8 mouse cellular contexts compared by ENCODE assay signal in the genomic region with DNA sequence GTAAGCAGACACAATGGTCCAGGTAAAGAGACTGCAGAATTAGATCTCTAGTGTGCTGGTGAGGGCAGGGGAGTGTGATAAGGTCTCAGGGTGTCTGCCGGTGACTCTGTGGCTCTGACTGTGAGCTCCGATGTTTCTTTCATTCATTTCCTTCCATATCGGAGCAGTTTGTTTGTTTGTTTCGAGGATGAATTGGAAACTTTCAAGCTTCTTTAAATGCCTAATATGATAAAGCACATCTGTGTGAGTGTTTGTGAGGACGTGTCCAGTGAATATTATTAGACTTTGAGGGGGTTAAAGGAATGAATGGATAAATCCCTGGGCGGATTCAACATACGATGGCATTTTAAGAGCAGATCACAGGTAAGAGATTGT. TPM values are rescaled to one million over a fixed set of nuclear protein-coding genes. Genes with fewer than 3 reads are reported as not detected.
DNase-seq lines count a peak whose midpoint lies in the region; ATAC-seq and TF ChIP-seq lines count a peak whose summit lies in the region.

No protein-coding gene starts in this region.

- H3K36me3 ChIP-seq in intestine, embryonic 14.5 days (ENCODE audit: control insufficient read depth, insufficient read depth, low read length), result no peaks in the 10 kb centered on the region
- no peaks in the 10 kb centered on the region for H3K36me3 ChIP-seq in neural tube, embryonic 12.5 days

- peak overlapping the region; percentile 47 for H3K4me2 ChIP-seq in intestine, embryonic 14.5 days (ENCODE audit: low read length)
- H3K4me2 ChIP-seq in neural tube, embryonic 12.5 days (replicated peaks), result peak overlapping the region; percentile 58

- H3K9ac ChIP-seq in intestine, embryonic 14.5 days (ENCODE audit: low read length), result no peak overlapping the region; the same call in 1 of the 2 replicates
- peak overlapping the region; percentile 8; the same call in 1 of the 2 replicates for H3K9ac ChIP-seq in neural tube, embryonic 12.5 days

- 23% methylated on average over 7 of the region's 7 CpGs for WGBS in intestine, embryonic 14.5 days
- WGBS in neural tube, embryonic 12.5 days, result 30% methylated on average over 7 of the region's 7 CpGs

- H3K27ac ChIP-seq in left cerebral cortex, adult 2 months, result peak overlapping the region; percentile 44; the same call in 1 of the 2 replicates
- no peak overlapping the region for H3K27ac ChIP-seq in brown adipose tissue, adult 24 weeks (replicated peaks; ENCODE audit: low read depth, low read length)
- no peak overlapping the region for H3K27ac ChIP-seq in intestine, embryonic 14.5 days (ENCODE audit: low read depth)
- H3K27ac ChIP-seq in neural tube, embryonic 12.5 days, result no peak overlapping the region

- no peaks in the 10 kb centered on the region for H3K27me3 ChIP-seq in intestine, embryonic 14.5 days (replicated peaks; ENCODE audit: control insufficient read depth, insufficient read depth, low read length)
- H3K27me3 ChIP-seq in neural tube, embryonic 12.5 days (replicated peaks), result no peaks in the 10 kb centered on the region

- no peak for DNase-seq in left cerebral cortex, adult 2 months (ENCODE audit: extremely low spot score in 1 of 2, low spot score in 2 of 2)
- DNase-seq in left cerebral cortex, postnatal 14 days (ENCODE audit: low spot score in 2 of 2), result no peak
- peak; percentile 63 for DNase-seq in intestine, embryonic 14.5 days (ENCODE audit: low spot score)
- no peak for DNase-seq in left cerebral cortex, postnatal 36 days (ENCODE audit: low spot score in 2 of 2)
- no peak for DNase-seq in cerebellum, postnatal 10 days
- no peak for DNase-seq in thymus, postnatal 4 days

- intact Hi-C loops in left cerebral cortex, adult 2 months (cut with DNase I), result loop anchor here (1.0 to 5.0 kb wide), 2 partner anchors 40 to 198 kb away; no protein-coding TSS in a partner anchor
- intact Hi-C loops in left cerebral cortex, postnatal 14 days (cut with DNase I), result no loop called here
- intact Hi-C loops in left cerebral cortex, postnatal 36 days (cut with DNase I), result no loop called here

- ATAC-seq in intestine, embryonic 14.5 days (replicated peaks; ENCODE audit: low FRiP score, low TSS enrichment, low read depth), result no peak
- ATAC-seq in neural tube, embryonic 12.5 days (ENCODE audit: low FRiP score, low read depth), result no peak

- H3K4me1 ChIP-seq in brown adipose tissue, adult 24 weeks (ENCODE audit: control insufficient read depth, insufficient read depth, insufficient read length, low read length), result 0 out of 2 replicates have a peak, but pooled peaks cover 3% of the 10 kb centered on the region
- H3K4me1 ChIP-seq in intestine, embryonic 14.5 days (replicated peaks; ENCODE audit: control insufficient read depth, insufficient read depth, low read length), result 0 out of 2 replicates have a peak, but pooled peaks cover 4% of the 10 kb centered on the region
- H3K4me1 ChIP-seq in neural tube, embryonic 12.5 days, result peaks cover 6% of the 10 kb centered on the region; the same call in 1 of the 2 replicates

- H3K9me3 ChIP-seq in intestine, embryonic 14.5 days (ENCODE audit: control insufficient read depth, low read length), result no peaks in the 10 kb centered on the region
- no peaks in the 10 kb centered on the region for H3K9me3 ChIP-seq in neural tube, embryonic 12.5 days

- no peak for TF ChIP-seq CTCF in left cerebral cortex, adult 2 months (IDR thresholded peaks at IDR 0.05)

- H3K4me3 ChIP-seq in left cerebral cortex, adult 2 months, result peak overlapping the region; percentile 72
- peak overlapping the region; percentile 44 for H3K4me3 ChIP-seq in brown adipose tissue, adult 24 weeks (ENCODE audit: insufficient read depth, low read depth, low read length)
- H3K4me3 ChIP-seq in intestine, embryonic 14.5 days (ENCODE audit: low read depth, low read length), result peak overlapping the region; percentile 61
- H3K4me3 ChIP-seq in neural tube, embryonic 12.5 days, result peak overlapping the region; percentile 56

RNA-seq across cellular contexts. Expression of a gene that starts 10.9 kb away (rescaled TPM):
- not detected for total RNA-seq in left cerebral cortex, adult 2 months (2021)
- not detected for total RNA-seq in left cerebral cortex, postnatal 14 days (2021)
- not detected in 2 replicates for polyA plus RNA-seq in brown adipose tissue, adult 24 weeks (2012; ENCODE audit: insufficient read depth, insufficient read length, missing spikeins)
- polyA plus RNA-seq in intestine, embryonic 14.5 days (2014; fragmentation: Nextera tagmentation; extraction: Ambion mirVana), result 0.20 and 0.26 TPM in 2 replicates
- 0.11 TPM in 1 of 2 replicates, not detected in the other for polyA plus RNA-seq in neural tube, embryonic 12.5 days (2016; fragmentation: Nextera tagmentation; extraction: Ambion mirVana)
- not detected for total RNA-seq in left cerebral cortex, postnatal 36 days (2021)

RNA-seq across cellular contexts. Expression of a gene that starts 26.2 kb away (rescaled TPM):
- total RNA-seq in left cerebral cortex, adult 2 months (2021), result not detected
- not detected for total RNA-seq in left cerebral cortex, postnatal 14 days (2021)
- not detected in 2 replicates for polyA plus RNA-seq in brown adipose tissue, adult 24 weeks (2012; ENCODE audit: insufficient read depth, insufficient read length, missing spikeins)
- polyA plus RNA-seq in intestine, embryonic 14.5 days (2014; fragmentation: Nextera tagmentation; extraction: Ambion mirVana), result 0.62 TPM in 1 of 2 replicates, not detected in the other
- not detected in 2 replicates for polyA plus RNA-seq in neural tube, embryonic 12.5 days (2016; fragmentation: Nextera tagmentation; extraction: Ambion mirVana)
- not detected for total RNA-seq in left cerebral cortex, postnatal 36 days (2021)

RNA-seq across cellular contexts. Expression of a gene that starts 26.2 kb away (rescaled TPM):
- total RNA-seq in left cerebral cortex, adult 2 months (2021), result not detected
- not detected for total RNA-seq in left cerebral cortex, postnatal 14 days (2021)
- 1.2 TPM in 1 of 2 replicates, not detected in the other for polyA plus RNA-seq in brown adipose tissue, adult 24 weeks (2012; ENCODE audit: insufficient read depth, insufficient read length, missing spikeins)
- polyA plus RNA-seq in intestine, embryonic 14.5 days (2014; fragmentation: Nextera tagmentation; extraction: Ambion mirVana), result 0.19 and 0.67 TPM in 2 replicates
- not detected in 2 replicates for polyA plus RNA-seq in neural tube, embryonic 12.5 days (2016; fragmentation: Nextera tagmentation; extraction: Ambion mirVana)
- not detected for total RNA-seq in left cerebral cortex, postnatal 36 days (2021)
